Mouse (Mus musculus): ENCODE data around the gene Nabp2. TPM values are rescaled to one million over a fixed set of nuclear protein-coding genes. Genes with fewer than 3 reads are reported as not detected.
A peak's percentile ranks its signal among the peaks of the same experiment; 100 is the strongest.

The Nabp2 gene
- polyA plus RNA-seq, 1 experiment from 2014 or later = 87.9 TPM

DNA sequence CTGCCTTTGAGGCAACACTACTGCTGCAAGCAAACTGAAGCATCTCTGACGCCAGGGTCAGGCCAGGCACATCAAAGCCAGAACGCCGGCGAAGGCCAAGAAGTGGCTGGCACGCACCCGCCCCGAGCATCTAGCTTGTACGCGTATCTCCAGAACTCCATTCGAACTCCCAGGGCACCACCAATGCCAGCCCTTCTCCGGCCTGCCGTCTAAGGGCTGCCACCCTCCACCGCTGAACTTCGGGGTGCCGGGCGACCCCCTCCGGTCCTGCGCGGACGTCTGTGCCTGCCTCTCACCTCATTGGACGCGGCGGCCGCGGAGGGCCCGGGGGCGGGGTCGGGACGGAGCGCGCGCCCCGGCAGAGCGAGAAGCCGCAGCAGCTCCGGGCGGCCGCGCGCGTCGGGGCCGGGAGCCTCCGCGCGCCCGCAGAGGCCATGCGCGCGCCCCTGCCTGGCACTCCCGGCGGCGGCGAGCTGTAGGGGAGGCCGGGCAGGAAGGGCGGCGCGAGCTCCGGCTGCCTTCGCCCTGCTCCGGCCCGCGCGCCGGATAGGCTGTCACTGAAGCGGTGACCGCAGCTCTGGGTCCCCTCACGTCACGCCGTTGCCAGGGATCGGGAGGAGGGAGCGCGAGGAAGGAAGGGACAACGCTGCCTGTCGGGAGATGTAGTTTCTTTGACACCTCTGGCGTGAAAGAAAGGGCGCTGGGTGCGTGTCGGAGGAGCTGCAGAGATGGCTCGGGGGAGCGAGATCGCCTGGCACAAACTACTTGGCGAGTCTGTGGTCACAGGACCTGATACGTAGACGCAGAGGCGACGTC lies 42.7 kb downstream of the Nabp2 start, which contains the start of gene Coq10a:
Gene Coq10a, minus strand, starts transcription at position 596 of the 816 bp plus-strand sequence.
- Histone ChIP-seq H3K9me3 (no peaks in the 10 kb centered on the region), H3K9ac (peak within 1 kb of the TSS; percentile 75), H3K27me3 (replicated peaks) (no peaks in the 10 kb centered on the region), H3K36me3 (peaks cover 1% of the 10 kb centered on the region; the same call in 1 of the 2 replicates), H3K4me3 (replicated peaks) (peak within 1 kb of the TSS; percentile 64), H3K4me2 (replicated peaks) (peak within 1 kb of the TSS; percentile 93), H3K27ac (peak within 1 kb of the TSS; percentile 95), H3K4me1 (replicated peaks) (peaks cover 15% of the 10 kb centered on the region)
- peak; percentile 94 for ATAC-seq
- WGBS = under 1% methylated on average over 81 of the region's 87 CpGs

DNA sequence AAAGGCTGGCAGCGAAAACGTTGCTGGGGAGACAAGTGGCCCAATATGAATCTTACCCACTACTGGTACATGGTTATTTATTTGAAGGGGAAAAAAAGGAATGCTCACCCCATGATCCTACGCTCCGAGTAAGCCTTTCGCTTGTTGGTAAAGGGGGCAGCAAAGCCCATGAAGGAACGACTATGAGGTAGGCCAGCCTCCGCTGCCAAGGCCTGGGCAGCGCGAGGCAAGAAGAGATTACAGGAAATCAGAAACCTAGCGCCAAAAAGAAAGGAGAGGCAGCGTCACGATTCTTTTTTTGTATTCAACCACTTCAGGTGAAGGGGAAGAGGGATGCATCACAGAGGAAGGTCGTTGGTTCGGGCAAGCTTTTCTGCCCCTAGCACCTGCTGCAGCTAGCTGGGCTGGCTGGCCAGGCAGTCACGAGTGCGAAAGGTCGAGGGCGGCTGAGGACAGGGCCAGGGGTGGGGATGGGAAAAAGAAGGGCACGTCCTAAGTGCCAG lies 43.3 kb downstream of the Nabp2 start:
- Histone ChIP-seq H3K4me3 (replicated peaks) (peak overlapping the region; percentile 64), H3K4me1 (replicated peaks) (peaks cover 15% of the 10 kb centered on the region), H3K27me3 (replicated peaks) (no peaks in the 10 kb centered on the region), H3K4me2 (replicated peaks) (peak overlapping the region; percentile 93), H3K27ac (peak overlapping the region; percentile 95), H3K9me3 (no peaks in the 10 kb centered on the region), H3K36me3 (peaks cover 8% of the 10 kb centered on the region), H3K9ac (peak overlapping the region; percentile 75)
- WGBS = 17% methylated on average over 19 of the region's 19 CpGs
- no peak for ATAC-seq

DNA sequence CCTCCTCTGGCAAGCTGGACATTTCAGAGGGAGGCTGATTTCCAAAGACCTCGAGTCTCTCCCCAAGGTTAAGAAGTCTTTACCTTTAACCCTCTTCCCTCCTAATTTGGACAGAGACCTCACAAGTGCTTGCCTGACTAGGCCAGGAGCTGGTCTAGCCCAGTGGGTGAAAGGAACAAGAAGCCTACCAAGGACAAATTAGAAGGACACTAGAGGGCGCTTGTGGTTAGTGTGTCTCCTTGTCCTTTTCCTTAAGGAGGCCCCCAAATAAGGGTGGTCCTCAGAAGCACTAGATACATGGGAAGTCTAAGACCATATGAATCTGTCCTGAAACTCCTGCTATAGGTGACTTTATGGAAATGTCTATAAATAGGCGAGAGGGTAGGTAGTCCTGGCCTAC lies 48.7 kb downstream of the Nabp2 start:
- Histone ChIP-seq H3K27ac (no peak overlapping the region), H3K9ac (no peak overlapping the region), H3K4me1 (replicated peaks) (peaks cover 3% of the 10 kb centered on the region), H3K4me2 (replicated peaks) (no peak overlapping the region), H3K36me3 (peaks cover 50% of the 10 kb centered on the region), H3K4me3 (replicated peaks) (no peak overlapping the region), H3K27me3 (replicated peaks) (no peaks in the 10 kb centered on the region), H3K9me3 (no peaks in the 10 kb centered on the region)
- ATAC-seq = no peak
- WGBS = 55% methylated on average over 3 of the region's 3 CpGs

DNA sequence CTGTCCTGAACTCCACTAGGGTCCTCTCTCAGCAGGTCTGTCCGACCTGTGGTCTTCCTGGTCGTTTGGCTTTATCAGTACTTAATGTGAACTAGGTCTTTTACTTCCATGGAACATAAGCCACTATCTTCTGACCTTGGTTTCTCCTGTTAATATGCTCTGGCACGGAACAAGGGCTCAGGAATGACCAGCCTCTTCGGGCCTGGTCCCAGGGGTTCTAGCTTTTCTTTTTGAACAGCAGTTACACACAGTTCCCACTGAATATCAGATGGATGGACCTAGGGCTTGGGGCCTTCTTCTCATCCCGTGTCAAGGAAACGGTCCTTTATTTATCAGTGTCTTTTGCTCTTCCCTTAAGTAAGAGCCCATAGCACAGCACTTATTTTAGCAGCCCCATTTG lies 49.5 kb downstream of the Nabp2 start:
- Histone ChIP-seq H3K27me3 (replicated peaks) (no peaks in the 10 kb centered on the region), H3K36me3 (peaks cover 50% of the 10 kb centered on the region), H3K4me1 (replicated peaks) (no peaks in the 10 kb centered on the region), H3K27ac (no peak overlapping the region), H3K9ac (no peak overlapping the region), H3K4me3 (replicated peaks) (no peak overlapping the region), H3K4me2 (replicated peaks) (no peak overlapping the region), H3K9me3 (no peaks in the 10 kb centered on the region)
- WGBS = 88% methylated on average over 6 of the region's 6 CpGs
- no peak for ATAC-seq

DNA sequence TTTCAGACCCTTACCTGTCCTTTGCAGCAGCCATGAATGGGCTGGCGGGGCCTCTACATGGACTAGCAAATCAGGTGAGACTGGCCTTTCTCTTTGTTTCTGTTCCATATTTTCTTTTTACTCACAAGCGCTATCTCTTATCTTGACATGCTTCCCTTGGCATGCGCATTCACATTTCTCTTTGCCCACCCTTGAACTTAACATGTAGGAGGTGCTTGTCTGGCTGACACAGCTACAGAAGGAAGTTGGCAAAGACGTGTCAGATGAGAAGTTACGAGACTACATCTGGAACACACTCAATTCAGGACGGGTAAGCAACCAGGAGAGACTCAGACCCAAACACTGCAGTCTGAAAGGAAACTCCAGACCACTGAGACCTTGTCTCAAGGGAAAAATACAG lies 52.1 kb downstream of the Nabp2 start:
- Histone ChIP-seq H3K4me3 (replicated peaks) (no peak overlapping the region), H3K9me3 (no peaks in the 10 kb centered on the region), H3K4me1 (replicated peaks) (no peaks in the 10 kb centered on the region), H3K4me2 (replicated peaks) (no peak overlapping the region), H3K36me3 (peaks cover 59% of the 10 kb centered on the region), H3K9ac (no peak overlapping the region), H3K27me3 (replicated peaks) (no peaks in the 10 kb centered on the region), H3K27ac (no peak overlapping the region)
- WGBS = 86% methylated on average over 6 of the region's 6 CpGs
- ATAC-seq = no peak

DNA sequence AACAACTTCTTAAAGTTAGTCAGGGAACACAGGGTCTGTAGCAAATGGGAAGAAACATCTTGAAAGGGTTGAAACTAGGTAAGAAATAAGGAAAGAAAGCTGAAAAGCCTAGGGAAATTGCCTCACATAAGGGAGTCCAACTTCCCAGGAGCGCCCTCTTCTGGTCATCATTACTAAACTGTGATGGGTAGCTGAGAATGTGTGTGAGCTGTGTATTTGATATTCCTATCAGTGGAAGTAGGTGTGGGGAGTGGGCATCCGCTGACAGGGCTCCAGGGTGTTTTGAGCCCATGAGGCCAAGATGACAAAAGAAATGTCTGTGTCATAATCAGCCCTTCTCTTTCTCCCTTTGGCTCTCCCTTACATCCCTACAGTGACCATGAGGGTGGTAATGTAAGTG lies 52.5 kb downstream of the Nabp2 start:
- Histone ChIP-seq H3K27me3 (replicated peaks) (no peaks in the 10 kb centered on the region), H3K9ac (no peak overlapping the region), H3K27ac (no peak overlapping the region), H3K9me3 (no peaks in the 10 kb centered on the region), H3K4me3 (replicated peaks) (no peak overlapping the region), H3K4me2 (replicated peaks) (no peak overlapping the region), H3K36me3 (peaks cover 63% of the 10 kb centered on the region), H3K4me1 (replicated peaks) (no peaks in the 10 kb centered on the region)
- WGBS = 57% methylated on average over 2 of the region's 2 CpGs
- ATAC-seq = no peak

Other genes with a start within 250 kb of the Nabp2 start
- gene Rbms2, start 231.2 kb downstream of the Nabp2 start, polyA plus RNA-seq (2015; fragmentation: Nextera tagmentation; extraction: Ambion mirVana) = 24.8 and 27.0 TPM in 2 replicates
- 1.8 and 3.3 TPM in 2 replicates for gene Gls2, start 217.0 kb downstream of the Nabp2 start, polyA plus RNA-seq (2015; fragmentation: Nextera tagmentation; extraction: Ambion mirVana)
- 34.8 and 35.9 TPM in 2 replicates for gene Spryd4, start 199.7 kb downstream of the Nabp2 start, polyA plus RNA-seq (2015; fragmentation: Nextera tagmentation; extraction: Ambion mirVana)
- 0.19 TPM in 1 of 2 replicates, not detected in the other for gene Mip, start 185.7 kb downstream of the Nabp2 start, polyA plus RNA-seq (2015; fragmentation: Nextera tagmentation; extraction: Ambion mirVana)
- 40.8 and 41.3 TPM in 2 replicates for gene Timeless, start 179.4 kb downstream of the Nabp2 start, polyA plus RNA-seq (2015; fragmentation: Nextera tagmentation; extraction: Ambion mirVana)
- gene Apon, start 157.4 kb downstream of the Nabp2 start, polyA plus RNA-seq (2015; fragmentation: Nextera tagmentation; extraction: Ambion mirVana) = 0.26 and 0.35 TPM in 2 replicates
- 1.6 and 2.9 TPM in 2 replicates for gene Apof, start 142.8 kb downstream of the Nabp2 start, polyA plus RNA-seq (2015; fragmentation: Nextera tagmentation; extraction: Ambion mirVana)
- 15.1 and 15.4 TPM in 2 replicates for gene Stat2, start 140.9 kb downstream of the Nabp2 start, polyA plus RNA-seq (2015; fragmentation: Nextera tagmentation; extraction: Ambion mirVana)
- gene Il23a, start 112.7 kb downstream of the Nabp2 start, polyA plus RNA-seq (2015; fragmentation: Nextera tagmentation; extraction: Ambion mirVana) = 0.21 and 0.31 TPM in 2 replicates
- 26.2 TPM in 2 replicates for gene Pan2, start 108.2 kb downstream of the Nabp2 start, polyA plus RNA-seq (2015; fragmentation: Nextera tagmentation; extraction: Ambion mirVana)
- gene Cnpy2, start 89.0 kb downstream of the Nabp2 start, polyA plus RNA-seq (2015; fragmentation: Nextera tagmentation; extraction: Ambion mirVana) = 303 and 328 TPM in 2 replicates
- gene Cs, start 73.8 kb downstream of the Nabp2 start, polyA plus RNA-seq (2015; fragmentation: Nextera tagmentation; extraction: Ambion mirVana) = 269 and 282 TPM in 2 replicates
- gene Coq10a, start 42.5 kb downstream of the Nabp2 start, polyA plus RNA-seq (2015; fragmentation: Nextera tagmentation; extraction: Ambion mirVana) = 13.7 TPM in 2 replicates
- 10.0 and 11.5 TPM in 2 replicates for gene Ankrd52, start 34.4 kb downstream of the Nabp2 start, polyA plus RNA-seq (2015; fragmentation: Nextera tagmentation; extraction: Ambion mirVana)
- 114 and 141 TPM in 2 replicates for gene Slc39a5, start 10.3 kb downstream of the Nabp2 start, polyA plus RNA-seq (2015; fragmentation: Nextera tagmentation; extraction: Ambion mirVana)
- 36.6 and 37.5 TPM in 2 replicates for gene Rnf41, start 165 bp upstream of the Nabp2 start, polyA plus RNA-seq (2015; fragmentation: Nextera tagmentation; extraction: Ambion mirVana)
- gene Smarcc2, start 47.8 kb upstream of the Nabp2 start, polyA plus RNA-seq (2015; fragmentation: Nextera tagmentation; extraction: Ambion mirVana) = 62.5 TPM in 2 replicates
- gene Myl6, start 82.7 kb upstream of the Nabp2 start, polyA plus RNA-seq (2015; fragmentation: Nextera tagmentation; extraction: Ambion mirVana) = 1,676 and 1,825 TPM in 2 replicates
- gene Myl6b, start 87.2 kb upstream of the Nabp2 start, polyA plus RNA-seq (2015; fragmentation: Nextera tagmentation; extraction: Ambion mirVana) = 2.4 and 2.7 TPM in 2 replicates
- 28.4 and 29.3 TPM in 2 replicates for gene Esyt1, start 114.4 kb upstream of the Nabp2 start, polyA plus RNA-seq (2015; fragmentation: Nextera tagmentation; extraction: Ambion mirVana)
- 14.5 and 15.2 TPM in 2 replicates for gene Zc3h10, start 136.3 kb upstream of the Nabp2 start, polyA plus RNA-seq (2015; fragmentation: Nextera tagmentation; extraction: Ambion mirVana)
- gene Rpl41, start 137.8 kb upstream of the Nabp2 start, polyA plus RNA-seq (2015; fragmentation: Nextera tagmentation; extraction: Ambion mirVana) = 3,667 and 3,915 TPM in 2 replicates
- gene Pa2g4, start 154.5 kb upstream of the Nabp2 start, polyA plus RNA-seq (2015; fragmentation: Nextera tagmentation; extraction: Ambion mirVana) = 205 and 210 TPM in 2 replicates
- gene Erbb3, start 178.2 kb upstream of the Nabp2 start, polyA plus RNA-seq (2015; fragmentation: Nextera tagmentation; extraction: Ambion mirVana) = 30.5 and 31.5 TPM in 2 replicates
- 693 and 768 TPM in 2 replicates for gene Rps26, start 215.3 kb upstream of the Nabp2 start, polyA plus RNA-seq (2015; fragmentation: Nextera tagmentation; extraction: Ambion mirVana)
- 1.9 and 2.2 TPM in 2 replicates for gene Ikzf4, start 234.5 kb upstream of the Nabp2 start, polyA plus RNA-seq (2015; fragmentation: Nextera tagmentation; extraction: Ambion mirVana)